ENCODE assay signal across 8 mouse cellular contexts in genomic region chr4:118620967-118621320, GRCm38 (mm10). TPM values are rescaled to one million over a fixed set of nuclear protein-coding genes. Genes with fewer than 3 reads are reported as not detected.
DNase-seq lines count a peak whose midpoint lies in the region; ATAC-seq and TF ChIP-seq lines count a peak whose summit lies in the region.

No protein-coding gene starts in this region.

- no peak overlapping the region for H3K27ac ChIP-seq in liver, adult 2 months (replicated peaks; ENCODE audit: insufficient read depth, low read depth, low read length)
- H3K27ac ChIP-seq in intestine, embryonic 14.5 days (ENCODE audit: low read depth) = 0 out of 2 replicates have a peak overlapping the region, but pooled peaks have one; percentile 17

- ATAC-seq in intestine, embryonic 14.5 days (replicated peaks; ENCODE audit: low FRiP score, low TSS enrichment, low read depth) = peak; percentile 53; the same call in 1 of the 2 replicates

- H3K79me2 ChIP-seq in liver, adult 2 months (ENCODE audit: control insufficient read depth, insufficient read depth, low read length) = peaks cover 4% of the 10 kb centered on the region; the same call in 1 of the 2 replicates
- peaks cover 15% of the 10 kb centered on the region for H3K79me2 ChIP-seq in myocyte (ENCODE audit: control insufficient read depth, insufficient read depth)

- H3ac ChIP-seq in myocyte (ENCODE audit: control insufficient read depth, insufficient read length) = peak overlapping the region; percentile 15

- H3K9ac ChIP-seq in liver, adult 2 months (ENCODE audit: low read depth, low read length) = peak overlapping the region; percentile 76
- peak overlapping the region; percentile 46 for H3K9ac ChIP-seq in intestine, embryonic 14.5 days (ENCODE audit: low read length)

- H3K9me3 ChIP-seq in intestine, embryonic 14.5 days (ENCODE audit: control insufficient read depth, low read length) = peaks cover 7% of the 10 kb centered on the region; the same call in 1 of the 2 replicates

- WGBS in liver, adult 2 months = under 1% methylated on average over 23 of the region's 23 CpGs
- under 1% methylated on average over 23 of the region's 23 CpGs for WGBS in intestine, embryonic 14.5 days

- peaks cover 4% of the 10 kb centered on the region; the same call in 1 of the 2 replicates for H3K4me1 ChIP-seq in liver, adult 2 months (ENCODE audit: control insufficient read depth, insufficient read depth, low read length)
- peaks cover 9% of the 10 kb centered on the region for H3K4me1 ChIP-seq in intestine, embryonic 14.5 days (replicated peaks; ENCODE audit: control insufficient read depth, insufficient read depth, low read length)

- peaks cover 17% of the 10 kb centered on the region; the same call in 1 of the 2 replicates for H3K36me3 ChIP-seq in liver, adult 2 months (ENCODE audit: control insufficient read depth, insufficient read depth, low read length)
- H3K36me3 ChIP-seq in intestine, embryonic 14.5 days (ENCODE audit: control insufficient read depth, insufficient read depth, low read length) = peaks cover 32% of the 10 kb centered on the region
- H3K36me3 ChIP-seq in myocyte (ENCODE audit: control insufficient read depth, insufficient read depth) = no peaks in the 10 kb centered on the region

- peak overlapping the region; percentile 62 for H3K4me2 ChIP-seq in intestine, embryonic 14.5 days (ENCODE audit: low read length)
- H3K4me2 ChIP-seq in myocyte (ENCODE audit: low read depth) = peak overlapping the region; percentile 71

- DNase-seq in liver, adult 2 months (ENCODE audit: extremely low read depth, low read depth, low spot score) = no peak
- DNase-seq in liver = no peak
- peak; percentile 20 for DNase-seq in embryo, embryonic 11 days
- DNase-seq in intestine, embryonic 14.5 days (ENCODE audit: low spot score) = no peak
- DNase-seq in cerebellum, postnatal 10 days = no peak
- no peak for DNase-seq in right cerebral cortex, postnatal 4 days
- DNase-seq in urinary bladder, postnatal 36 days (ENCODE audit: low spot score in 2 of 2) = no peak

- H3K27me3 ChIP-seq in liver, adult 2 months (ENCODE audit: control insufficient read depth, insufficient read depth, low read length) = no peaks in the 10 kb centered on the region
- H3K27me3 ChIP-seq in intestine, embryonic 14.5 days (replicated peaks; ENCODE audit: control insufficient read depth, insufficient read depth, low read length) = no peaks in the 10 kb centered on the region
- H3K27me3 ChIP-seq in myocyte (ENCODE audit: control insufficient read depth, insufficient read depth, insufficient read length) = no peaks in the 10 kb centered on the region

- TF ChIP-seq POLR2A in liver, adult 2 months (IDR thresholded peaks at IDR 0.05; ENCODE audit: extremely low read depth, insufficient read depth, low read length) = no peak
- no peak for TF ChIP-seq POLR2A in myocyte (IDR thresholded peaks at IDR 0.05; ENCODE audit: insufficient read length, low read depth)

- no peak for TF ChIP-seq CTCF in liver, adult 2 months (IDR thresholded peaks at IDR 0.05; ENCODE audit: low read depth, low read length)

- H3K4me3 ChIP-seq in liver, adult 2 months (ENCODE audit: insufficient read depth, low read depth, low read length) = peak overlapping the region; percentile 87
- peak overlapping the region; percentile 76 for H3K4me3 ChIP-seq in intestine, embryonic 14.5 days (ENCODE audit: low read depth, low read length)
- peak overlapping the region; percentile 73 for H3K4me3 ChIP-seq in myocyte

TF ChIP-seq in myocyte, 11 proteins besides CTCF, POLR2A, EP300 and RAD21:
- TF ChIP-seq MYOG (IDR thresholded peaks at IDR 0.05; ENCODE audit: control insufficient read depth in 1 of 3, insufficient read depth in 1 of 3, insufficient read length in 2 of 3, low read depth in 2 of 3) = no peak
- no peak for TF ChIP-seq TCF12 (IDR thresholded peaks at IDR 0.05; ENCODE audit: insufficient read depth, poor library complexity, severe bottlenecking)
- TF ChIP-seq POLR2AphosphoS2 (IDR thresholded peaks at IDR 0.05; ENCODE audit: insufficient read length, low read depth) = no peak
- no peak for TF ChIP-seq SRF (IDR thresholded peaks at IDR 0.05; ENCODE audit: control insufficient read depth, insufficient read length, low read depth)
- TF ChIP-seq E2F4 (IDR thresholded peaks at IDR 0.05; ENCODE audit: insufficient read depth) = no peak

RNA-seq across cellular contexts. Expression of gene Ebna1bp2, which starts 0.3 kb away (rescaled TPM):
- 19.6 and 19.9 TPM in 2 replicates for total RNA-seq in liver, adult 2 months (2014; rRNA removed)
- polyA plus RNA-seq in liver, adult 2 months (2012; rRNA removed) = 10.3 and 13.0 TPM in 2 replicates
- polyA plus RNA-seq in intestine, embryonic 14.5 days (2014; fragmentation: Nextera tagmentation; extraction: Ambion mirVana) = 161 and 167 TPM in 2 replicates
- 71.7 TPM for polyA plus RNA-seq in myocyte (2012; fragmentation: generic; extraction: Trizol)

RNA-seq across cellular contexts. Expression of gene Cfap57, which starts 0.4 kb away (rescaled TPM):
- total RNA-seq in liver, adult 2 months (2014; rRNA removed) = not detected in 2 replicates
- not detected in 2 replicates for polyA plus RNA-seq in liver, adult 2 months (2012; rRNA removed)
- polyA plus RNA-seq in intestine, embryonic 14.5 days (2014; fragmentation: Nextera tagmentation; extraction: Ambion mirVana) = 0.27 and 0.41 TPM in 2 replicates
- not detected for polyA plus RNA-seq in myocyte (2012; fragmentation: generic; extraction: Trizol)

RNA-seq across cellular contexts. Expression of gene Olfr62, which starts 37.8 kb away (rescaled TPM):
- total RNA-seq in liver, adult 2 months (2014; rRNA removed) = not detected in 2 replicates
- polyA plus RNA-seq in liver, adult 2 months (2012; rRNA removed) = not detected in 2 replicates
- polyA plus RNA-seq in intestine, embryonic 14.5 days (2014; fragmentation: Nextera tagmentation; extraction: Ambion mirVana) = not detected in 2 replicates
- not detected for polyA plus RNA-seq in myocyte (2012; fragmentation: generic; extraction: Trizol)
